Mouse (Mus musculus): ENCODE measurements around the gene 1700001C19Rik.

1700001C19Rik gene

GRCm38 (mm10) chr17:47436907-47437547 is at the start of gene 1700001C19Rik:
TSS of gene 1700001C19Rik (minus strand) at chr17:47437376.
- in situ Hi-C loops (cut with MboI; ENCODE audit: low pct_unique_long_range_greater_than_20kb in 1 of 2, low sequenced_read_pairs in 2 of 2, unreplicated experiment in 1 of 2), result no loop called here

DNA sequence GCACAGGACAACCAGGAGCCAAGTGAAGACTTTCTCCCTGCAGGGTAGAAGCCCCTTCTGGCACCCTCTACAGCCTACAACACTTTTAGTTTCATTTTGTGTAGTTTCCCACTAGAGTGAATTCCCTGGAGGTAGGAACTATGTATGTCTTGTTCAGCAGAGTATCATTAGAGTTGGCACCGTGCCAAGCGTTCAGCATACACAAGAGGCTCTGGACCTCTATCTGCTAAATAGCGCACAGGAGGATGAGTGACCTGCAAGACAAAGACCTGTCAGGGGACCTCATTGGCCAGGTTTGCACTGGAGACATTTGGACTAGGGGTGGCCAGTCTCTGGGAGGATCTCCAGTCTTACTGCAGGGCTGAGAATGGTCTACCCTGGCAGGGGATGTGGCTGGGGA is 48.6 kb upstream of the 1700001C19Rik start:
- in situ Hi-C loops (cut with MboI; ENCODE audit: low pct_unique_long_range_greater_than_20kb in 1 of 2, low sequenced_read_pairs in 2 of 2, unreplicated experiment in 1 of 2), result no loop called here

GRCm38 (mm10) chr17:47484993-47485392 is 47.8 kb upstream of the 1700001C19Rik start:
- in situ Hi-C loops (cut with MboI; ENCODE audit: low pct_unique_long_range_greater_than_20kb in 1 of 2, low sequenced_read_pairs in 2 of 2, unreplicated experiment in 1 of 2), result no loop called here

DNA sequence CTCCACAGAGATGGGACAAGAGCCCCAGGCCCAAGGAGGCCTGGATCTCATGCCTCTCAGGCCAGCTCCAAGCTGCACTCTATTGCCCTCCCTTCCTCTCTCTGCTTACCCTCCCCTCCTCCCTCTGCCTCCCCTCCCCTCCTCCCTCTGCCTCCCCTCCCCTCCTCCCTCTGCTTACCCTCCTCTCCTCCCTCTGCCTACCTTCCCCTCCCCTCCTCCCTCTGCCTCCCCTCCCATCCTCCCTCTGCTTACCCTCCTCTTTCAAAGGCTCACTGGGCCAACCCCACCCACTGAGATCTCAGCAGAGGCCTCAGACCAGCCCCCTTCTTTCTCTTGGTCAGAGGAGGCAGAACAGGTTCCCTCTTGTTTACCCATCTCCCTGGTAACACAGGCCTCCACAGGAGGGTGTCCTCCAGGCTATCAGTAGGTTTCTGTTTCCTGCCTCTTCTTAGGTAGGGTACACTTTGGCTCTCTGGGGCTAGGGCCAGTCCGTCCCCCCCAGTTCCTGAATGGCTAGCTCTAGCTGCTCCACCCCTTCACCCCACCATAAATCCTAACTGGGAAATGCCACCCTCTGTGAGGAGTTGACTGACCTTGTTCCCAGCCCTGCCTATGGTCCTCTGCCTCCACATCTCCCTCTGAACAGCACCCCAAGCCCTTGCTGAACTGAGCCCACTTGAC is 47.2 kb upstream of the 1700001C19Rik start:
- in situ Hi-C loops (cut with MboI; ENCODE audit: low pct_unique_long_range_greater_than_20kb in 1 of 2, low sequenced_read_pairs in 2 of 2, unreplicated experiment in 1 of 2), result no loop called here

DNA sequence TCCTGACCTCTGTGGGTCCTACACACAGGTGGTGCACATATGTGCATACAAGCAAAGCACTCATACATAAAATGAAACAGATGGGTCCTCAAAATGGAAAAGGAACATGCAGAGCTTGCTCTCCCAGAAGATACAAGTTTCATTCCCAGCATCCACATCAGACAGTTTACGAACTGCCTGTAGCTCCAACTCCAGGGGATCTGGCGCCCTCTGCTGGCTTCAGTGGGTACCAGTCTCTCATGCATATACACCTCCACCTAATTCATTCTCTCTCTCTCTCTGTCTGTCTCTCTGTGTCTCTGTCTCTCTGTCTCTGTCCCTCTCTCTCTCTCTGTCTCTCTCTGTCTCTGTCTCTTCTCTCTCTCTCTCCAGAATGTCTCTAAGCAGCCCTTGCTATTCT is 45.2 kb upstream of the 1700001C19Rik start:
- in situ Hi-C loops (cut with MboI; ENCODE audit: low pct_unique_long_range_greater_than_20kb in 1 of 2, low sequenced_read_pairs in 2 of 2, unreplicated experiment in 1 of 2), result no loop called here

GRCm38 (mm10) chr17:47479887-47480286 is 42.7 kb upstream of the 1700001C19Rik start:
- in situ Hi-C loops (cut with MboI; ENCODE audit: low pct_unique_long_range_greater_than_20kb in 1 of 2, low sequenced_read_pairs in 2 of 2, unreplicated experiment in 1 of 2), result no loop called here

DNA sequence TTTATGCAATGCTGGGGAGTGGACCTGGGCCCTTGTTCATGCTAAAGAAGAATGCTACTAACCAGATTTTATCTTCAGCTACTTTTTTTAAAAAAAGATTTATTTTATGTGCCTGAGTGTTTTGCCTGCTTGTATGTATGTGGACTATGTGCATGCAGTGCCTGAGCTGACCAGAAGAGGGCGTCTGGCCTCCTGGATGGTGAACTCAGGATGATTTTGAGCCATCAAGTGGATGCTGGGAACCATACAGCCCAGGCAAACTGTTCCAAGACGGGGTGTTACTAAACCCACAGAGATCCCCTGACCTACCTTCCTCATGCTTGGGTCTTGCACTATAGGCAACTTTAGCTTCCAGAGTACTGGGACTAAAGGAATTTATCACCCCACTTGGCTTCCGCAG is 38.5 kb upstream of the 1700001C19Rik start:
- in situ Hi-C loops (cut with MboI; ENCODE audit: low pct_unique_long_range_greater_than_20kb in 1 of 2, low sequenced_read_pairs in 2 of 2, unreplicated experiment in 1 of 2), result no loop called here

GRCm38 (mm10) chr17:47475181-47475580 is 38.0 kb upstream of the 1700001C19Rik start:
- in situ Hi-C loops (cut with MboI; ENCODE audit: low pct_unique_long_range_greater_than_20kb in 1 of 2, low sequenced_read_pairs in 2 of 2, unreplicated experiment in 1 of 2), result no loop called here

GRCm38 (mm10) chr17:47474250-47474649 is 37.1 kb upstream of the 1700001C19Rik start:
- in situ Hi-C loops (cut with MboI; ENCODE audit: low pct_unique_long_range_greater_than_20kb in 1 of 2, low sequenced_read_pairs in 2 of 2, unreplicated experiment in 1 of 2), result no loop called here

DNA sequence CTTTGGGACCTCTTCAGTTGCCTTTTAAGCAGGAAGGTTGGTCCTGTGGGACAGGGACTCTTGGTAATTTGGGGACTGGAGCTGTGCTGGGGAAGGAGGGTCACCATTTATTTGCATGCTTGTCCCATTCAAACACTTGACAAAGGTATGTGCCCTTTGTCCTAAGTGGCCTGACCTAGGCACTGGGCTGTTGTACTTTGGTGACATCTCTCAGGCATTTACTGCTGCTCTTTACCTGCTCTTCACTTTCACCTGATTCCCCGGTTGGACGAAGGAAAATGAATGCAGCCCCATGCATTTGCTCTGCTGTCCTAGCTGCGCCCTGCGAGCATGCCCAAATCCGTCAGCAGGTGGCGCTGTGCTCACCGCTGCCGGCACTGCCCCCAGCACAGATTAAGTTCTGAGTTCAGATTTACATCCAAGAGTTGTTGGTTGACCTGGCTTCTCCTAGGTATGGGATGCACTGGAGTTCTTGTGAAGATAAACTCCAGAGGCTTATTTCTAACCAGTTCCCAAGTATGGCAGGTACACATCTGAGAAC is 36.3 kb upstream of the 1700001C19Rik start:
- in situ Hi-C loops (cut with MboI; ENCODE audit: low pct_unique_long_range_greater_than_20kb in 1 of 2, low sequenced_read_pairs in 2 of 2, unreplicated experiment in 1 of 2), result no loop called here

DNA sequence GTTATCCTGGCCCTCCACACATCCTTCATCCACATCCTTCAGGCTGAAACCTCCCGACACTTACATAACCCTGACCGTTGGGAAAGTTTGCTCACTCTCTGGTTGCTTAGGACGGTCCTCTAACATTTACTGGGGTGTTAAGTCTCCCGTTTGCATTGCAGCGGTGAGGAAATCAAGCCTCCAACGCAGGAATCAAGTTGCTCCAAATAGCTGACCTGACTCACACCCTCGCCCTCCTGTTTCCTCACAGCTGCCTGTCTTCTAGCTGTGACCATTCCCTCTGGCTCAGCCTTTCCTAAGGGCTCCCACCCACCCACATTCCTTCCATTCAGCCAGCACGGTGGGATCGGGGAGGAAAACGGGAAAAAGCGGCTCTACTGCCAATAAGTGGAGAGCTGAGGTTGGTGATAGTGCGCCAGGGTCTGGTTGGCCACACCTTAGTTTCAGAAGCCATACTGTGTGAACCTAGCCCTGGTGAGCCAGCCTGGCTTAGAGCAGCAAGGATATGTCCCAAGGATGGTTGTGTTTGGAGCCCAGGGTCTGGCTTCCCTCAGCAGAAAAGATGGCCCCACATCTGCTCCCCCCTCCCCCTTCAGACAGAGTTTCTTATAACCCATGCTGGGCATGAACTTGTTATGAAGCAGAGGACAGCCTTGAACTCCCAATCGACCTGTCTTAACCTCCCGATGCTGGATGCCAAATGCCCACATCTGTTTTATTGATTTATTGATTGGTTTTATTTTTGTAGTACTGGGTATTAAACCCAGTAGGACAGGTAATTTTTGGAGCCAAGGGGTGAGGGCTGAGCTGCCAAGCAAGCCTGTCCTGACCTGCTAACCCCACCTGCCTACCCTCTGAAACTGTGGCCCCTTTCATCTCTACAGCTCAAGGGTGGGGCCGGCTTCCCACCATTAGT is 35.5 kb upstream of the 1700001C19Rik start:
- in situ Hi-C loops (cut with MboI; ENCODE audit: low pct_unique_long_range_greater_than_20kb in 1 of 2, low sequenced_read_pairs in 2 of 2, unreplicated experiment in 1 of 2), result no loop called here

DNA sequence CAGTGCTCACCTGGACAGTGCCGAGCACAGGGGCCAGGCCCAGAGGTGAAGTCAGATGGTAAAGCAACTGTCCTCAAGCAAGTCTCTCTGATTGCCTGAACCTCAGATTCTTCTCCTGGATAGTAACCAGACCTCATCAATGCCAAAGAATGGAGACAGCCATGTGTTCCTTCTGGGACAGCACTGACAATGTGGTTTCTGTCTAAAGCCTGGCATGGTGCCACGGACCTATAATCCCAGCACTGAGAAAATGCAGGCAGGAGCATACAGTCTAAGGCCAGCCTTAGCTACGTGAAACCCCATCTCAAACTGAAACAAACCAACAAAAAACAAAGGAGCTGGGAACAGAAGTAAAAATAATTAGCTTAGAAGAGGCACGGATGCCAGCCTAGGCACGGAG is 33.5 kb upstream of the 1700001C19Rik start:
- in situ Hi-C loops (cut with MboI; ENCODE audit: low pct_unique_long_range_greater_than_20kb in 1 of 2, low sequenced_read_pairs in 2 of 2, unreplicated experiment in 1 of 2), result no loop called here

- in situ Hi-C loops (cut with MboI; ENCODE audit: low pct_unique_long_range_greater_than_20kb in 1 of 2, low sequenced_read_pairs in 2 of 2, unreplicated experiment in 1 of 2), result no loop called here
These were observed 32.9 kb upstream of the 1700001C19Rik start for GRCm38 (mm10) chr17:47470121-47470520.

DNA sequence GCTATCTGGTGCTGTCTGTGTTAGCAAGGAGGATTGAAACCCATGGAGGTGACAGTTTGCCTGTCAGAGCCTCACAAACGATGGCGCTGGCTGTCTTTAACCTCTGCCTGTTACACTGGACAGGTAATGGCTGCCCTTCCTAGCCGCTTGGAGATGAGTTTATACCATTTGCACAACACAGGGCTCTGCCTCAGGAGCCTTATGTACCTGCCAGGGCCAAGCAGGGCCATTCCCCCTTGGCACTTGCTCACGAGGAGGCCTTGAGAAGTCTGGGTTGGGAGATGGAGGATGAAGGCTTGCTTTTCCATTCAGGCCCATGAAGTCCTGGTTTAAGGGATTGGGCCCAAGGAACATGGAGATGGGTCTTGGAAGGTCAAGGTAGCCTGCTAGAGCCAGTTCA is 32.5 kb upstream of the 1700001C19Rik start:
- in situ Hi-C loops (cut with MboI; ENCODE audit: low pct_unique_long_range_greater_than_20kb in 1 of 2, low sequenced_read_pairs in 2 of 2, unreplicated experiment in 1 of 2), result no loop called here

GRCm38 (mm10) chr17:47468466-47468865 is 31.3 kb upstream of the 1700001C19Rik start:
- in situ Hi-C loops (cut with MboI; ENCODE audit: low pct_unique_long_range_greater_than_20kb in 1 of 2, low sequenced_read_pairs in 2 of 2, unreplicated experiment in 1 of 2), result no loop called here

- in situ Hi-C loops (cut with MboI; ENCODE audit: low pct_unique_long_range_greater_than_20kb in 1 of 2, low sequenced_read_pairs in 2 of 2, unreplicated experiment in 1 of 2), result no loop called here
These were observed 30.9 kb upstream of the 1700001C19Rik start for GRCm38 (mm10) chr17:47468063-47468462.

- in situ Hi-C loops (cut with MboI; ENCODE audit: low pct_unique_long_range_greater_than_20kb in 1 of 2, low sequenced_read_pairs in 2 of 2, unreplicated experiment in 1 of 2), result no loop called here
These were observed 30.5 kb upstream of the 1700001C19Rik start for GRCm38 (mm10) chr17:47467659-47468058.

- in situ Hi-C loops (cut with MboI; ENCODE audit: low pct_unique_long_range_greater_than_20kb in 1 of 2, low sequenced_read_pairs in 2 of 2, unreplicated experiment in 1 of 2), result no loop called here
These were observed 29.1 kb upstream of the 1700001C19Rik start for GRCm38 (mm10) chr17:47466284-47466683.

GRCm38 (mm10) chr17:47465016-47465415 is 27.8 kb upstream of the 1700001C19Rik start:
- in situ Hi-C loops (cut with MboI; ENCODE audit: low pct_unique_long_range_greater_than_20kb in 1 of 2, low sequenced_read_pairs in 2 of 2, unreplicated experiment in 1 of 2), result no loop called here
